Mouse (Mus musculus) kidney, adult 2 months (tissue): ENCODE results near the gene B4galnt1.

ENCODE experiments used
- CTCF ChIP-seq: fragments of 200-500 bp; conservative IDR thresholded peaks from 2 replicates; pipeline ENCODE4 v1.5.1; 2011; ENCODE audit warnings: low read depth, mild to moderate bottlenecking, control low read depth, low read length, moderate library complexity, mixed read lengths; ENCODE audit not compliant: insufficient read depth, insufficient read length
- POLR2A ChIP-seq: fragments of 200-500 bp; IDR thresholded peaks from one replicate; pipeline ENCODE4 v1.6.1; 2011; ENCODE audit warnings: low read depth, low read length, control low read depth

- TF ChIP-seq CTCF = no peak
- TF ChIP-seq POLR2A = no peak
Measured at GRCm38 (mm10) chr10:127119229-127119628, 45.8 kb upstream of the B4galnt1 start.
